Mouse (Mus musculus): ENCODE measurements around the gene Cox15.

DNA sequence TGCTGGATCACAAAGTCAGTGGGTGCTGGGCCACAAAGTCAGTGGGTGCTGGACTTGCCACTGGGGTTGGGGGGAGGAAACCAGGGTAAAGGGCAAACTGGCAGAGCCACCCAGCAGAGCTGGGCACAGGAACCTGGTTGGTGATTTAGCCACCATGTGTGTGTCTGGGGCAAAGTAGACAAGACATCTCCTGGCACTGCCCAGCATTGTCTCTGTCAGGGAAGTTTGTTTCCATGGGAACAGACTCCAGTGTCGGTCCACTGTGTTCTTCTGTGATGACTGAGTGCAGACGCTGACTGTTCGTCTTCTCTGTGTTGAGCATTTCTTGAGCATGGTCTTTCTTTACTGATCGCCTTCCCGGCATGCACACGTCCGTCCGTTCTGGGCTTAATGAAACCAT lies 43.5 kb downstream of the Cox15 start:
- TF ChIP-seq POLR2A (IDR thresholded peaks at IDR 0.05; ENCODE audit: borderline replicate concordance, insufficient read depth, low read length) (no peak), CTCF (IDR thresholded peaks at IDR 0.05; ENCODE audit: borderline replicate concordance, insufficient read depth, low read depth, low read length) (no peak)
